Mouse (Mus musculus) neural tube, embryonic 15.5 days (tissue): ENCODE data around the gene Clasp1. TPM values are rescaled to one million over a fixed set of nuclear protein-coding genes. Genes with fewer than 3 reads are reported as not detected.

Source experiments
- ATAC-seq: fragments of 200-750 bp; cut with Nextera tagmentation; 2 replicates; pipeline ENCODE4 v1.8.0; 2017; ENCODE audit warnings: mild to moderate bottlenecking, moderate TSS enrichment, moderate library complexity; ENCODE audit not compliant: low FRiP score
- H3K27ac ChIP-seq: fragments of 300-500 bp; sonication (generic); replicated peaks from 2 replicates; pipeline ENCODE4 v1.5.1; 2015; ENCODE audit warnings: mild to moderate bottlenecking, inconsistent platforms
- H3K27me3 ChIP-seq: fragments of 300-500 bp; sonication (generic); replicated peaks from 2 replicates; pipeline ENCODE4 v1.6.1; 2015; ENCODE audit warnings: inconsistent platforms
- H3K36me3 ChIP-seq: fragments of 300-500 bp; sonication (generic); 2 replicates; pipeline ENCODE4 v1.6.1; 2015; ENCODE audit warnings: inconsistent platforms
- H3K4me1 ChIP-seq: fragments of 300-500 bp; sonication (generic); 2 replicates; pipeline ENCODE4 v1.6.1; 2015; ENCODE audit warnings: inconsistent platforms
- H3K4me2 ChIP-seq: fragments of 300-500 bp; sonication (generic); 2 replicates; pipeline ENCODE4 v1.6.1; 2015; ENCODE audit warnings: inconsistent platforms, mild to moderate bottlenecking, moderate library complexity
- H3K4me3 ChIP-seq: fragments of 300-500 bp; sonication (generic); replicated peaks from 2 replicates; pipeline ENCODE4 v1.5.1; 2015; ENCODE audit warnings: mild to moderate bottlenecking, inconsistent platforms
- H3K9ac ChIP-seq: fragments of 300-500 bp; sonication (generic); replicated peaks from 2 replicates; pipeline ENCODE4 v1.6.1; 2015; ENCODE audit warnings: mild to moderate bottlenecking, inconsistent platforms
- H3K9me3 ChIP-seq: fragments of 300-500 bp; sonication (generic); replicated peaks from 2 replicates; pipeline ENCODE4 v1.6.1; 2016; ENCODE audit warnings: inconsistent platforms
- WGBS: fragments of 180-500 bp; shearing (Covaris S2); methylation state at CpG from one replicate; pipeline ENCODE4 v1.1.7; 2015; ENCODE audit warnings: mixed read lengths; 5-methylcytosine and 5-hydroxymethylcytosine counted together
- polyA plus RNA-seq: library from polyadenylated mRNA; unstranded; fragments of >200 nt; fragmentation: Nextera tagmentation; extraction: Ambion mirVana; gene quantifications from 2 replicates; pipeline ENCODE4 v1.2.1, GENCODE M21; 2015

Gene Clasp1
- 74.7 and 88.1 TPM in 2 replicates for polyA plus RNA-seq

DNA sequence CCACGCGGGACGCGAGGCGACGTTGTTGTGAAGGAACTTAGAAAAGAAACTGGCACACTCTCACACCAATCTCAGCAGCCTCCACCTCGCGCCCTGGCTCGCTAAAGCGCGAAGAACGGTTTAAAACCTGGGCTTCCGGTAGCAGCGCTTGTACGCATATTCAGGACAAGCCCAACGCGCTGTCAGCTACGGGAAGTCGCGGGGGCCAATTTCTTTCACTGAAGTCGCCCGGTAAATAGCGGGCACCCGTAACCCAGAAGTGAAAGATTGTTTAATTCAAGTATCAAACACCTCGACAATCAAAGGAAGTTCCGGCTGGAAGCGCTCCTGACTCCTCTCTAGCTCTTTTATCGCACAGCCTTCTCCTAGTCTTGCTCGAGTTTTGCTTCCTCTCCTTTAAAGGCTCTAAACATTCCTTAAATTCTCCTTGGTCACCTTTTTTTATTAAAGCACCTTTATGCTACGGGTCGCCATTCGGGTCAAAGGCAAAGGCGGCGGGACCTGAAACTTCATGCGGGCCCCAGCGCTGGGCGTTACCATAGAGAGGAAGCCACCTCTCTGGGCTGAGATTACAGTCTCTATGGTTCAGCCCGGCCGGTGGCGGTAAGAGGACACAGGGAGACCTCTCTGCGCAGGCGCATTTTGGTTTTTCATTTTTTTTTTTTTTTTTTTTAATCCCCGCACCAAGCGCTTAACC is at the start of gene Clasp1:
Gene Clasp1 (plus strand): TSS at position 302 of the 697 bp plus-strand sequence.
- Histone ChIP-seq H3K4me2 (peak within 1 kb of the TSS; percentile 78), H3K9me3 (no peaks in the 10 kb centered on the region), H3K27me3 (no peaks in the 10 kb centered on the region), H3K27ac (peak within 1 kb of the TSS; percentile 94), H3K4me1 (peaks cover 28% of the 10 kb centered on the region), H3K9ac (peak within 1 kb of the TSS; percentile 97), H3K4me3 (peak within 1 kb of the TSS; percentile 96), H3K36me3 (no peaks in the 10 kb centered on the region)
- WGBS = under 1% methylated on average over 44 of the region's 44 CpGs
- peak; percentile 95 for ATAC-seq

DNA sequence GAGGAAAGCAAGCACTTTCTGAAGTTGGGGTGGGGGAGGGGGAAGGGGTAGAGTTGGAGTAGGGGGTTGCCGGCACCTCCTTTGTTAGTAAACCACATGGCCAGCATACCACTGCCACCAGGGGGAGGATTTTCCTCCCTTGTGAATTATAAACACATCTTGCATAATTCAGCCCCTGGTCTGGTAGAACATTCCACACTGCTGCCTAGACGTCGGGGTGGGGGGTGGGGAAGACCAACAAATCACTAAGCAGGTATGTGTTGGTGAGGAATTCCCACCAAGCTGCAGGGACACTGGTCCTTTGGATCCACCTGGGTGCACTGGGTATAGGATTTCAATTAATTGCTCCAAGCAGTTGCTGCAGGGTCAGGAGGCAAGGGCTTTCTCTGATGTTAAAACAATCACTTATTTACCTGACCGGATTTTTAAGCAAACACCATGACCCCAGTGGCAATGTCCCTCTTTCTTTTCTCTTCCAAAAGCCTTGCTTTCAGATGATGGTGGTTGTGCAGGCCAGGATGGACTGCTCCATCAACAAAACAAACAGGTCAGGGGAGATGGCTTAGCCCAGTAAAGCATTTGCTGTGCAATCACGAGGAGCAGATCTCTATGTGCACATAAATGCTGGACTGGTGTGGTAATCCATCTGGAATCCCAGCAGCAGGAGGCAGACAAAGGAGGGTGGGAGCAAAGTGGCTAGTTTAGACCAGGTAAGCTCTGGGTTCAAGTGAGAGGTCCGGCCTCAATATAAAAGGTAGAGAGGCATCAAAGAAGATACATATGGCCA is 45.0 kb upstream of the Clasp1 start:
- Histone ChIP-seq H3K27me3 (no peaks in the 10 kb centered on the region), H3K9me3 (no peaks in the 10 kb centered on the region), H3K27ac (no peak overlapping the region), H3K4me3 (no peak overlapping the region), H3K9ac (no peak overlapping the region), H3K4me1 (no peaks in the 10 kb centered on the region), H3K36me3 (no peaks in the 10 kb centered on the region), H3K4me2 (no peak overlapping the region)
- 51% methylated on average over 6 of the region's 6 CpGs for WGBS
- no peak for ATAC-seq

DNA sequence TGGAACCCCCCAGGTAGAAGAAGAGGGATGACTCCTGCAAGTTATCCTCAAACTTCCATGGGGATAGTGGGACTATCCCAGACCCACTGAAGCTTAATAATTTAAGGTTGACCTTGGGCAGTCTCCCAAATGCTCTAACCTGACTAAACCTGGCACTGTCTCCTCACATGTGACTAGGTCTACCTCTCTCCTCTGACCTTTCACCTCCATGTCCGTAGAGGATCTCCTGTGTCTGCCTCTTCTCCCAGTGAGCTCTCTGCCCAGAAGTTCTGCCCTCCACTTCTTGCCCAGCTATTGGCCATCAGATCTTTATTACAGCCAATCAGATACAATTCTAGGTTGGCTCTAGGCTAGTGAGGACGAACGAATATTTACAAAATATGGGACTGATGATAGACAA is 38.9 kb upstream of the Clasp1 start:
- Histone ChIP-seq H3K9ac (no peak overlapping the region), H3K27ac (no peak overlapping the region), H3K4me2 (no peak overlapping the region), H3K4me1 (no peaks in the 10 kb centered on the region), H3K9me3 (no peaks in the 10 kb centered on the region), H3K27me3 (no peaks in the 10 kb centered on the region), H3K36me3 (no peaks in the 10 kb centered on the region), H3K4me3 (no peak overlapping the region)
- no peak for ATAC-seq
- WGBS = 81% methylated on average over 3 of the region's 3 CpGs

DNA sequence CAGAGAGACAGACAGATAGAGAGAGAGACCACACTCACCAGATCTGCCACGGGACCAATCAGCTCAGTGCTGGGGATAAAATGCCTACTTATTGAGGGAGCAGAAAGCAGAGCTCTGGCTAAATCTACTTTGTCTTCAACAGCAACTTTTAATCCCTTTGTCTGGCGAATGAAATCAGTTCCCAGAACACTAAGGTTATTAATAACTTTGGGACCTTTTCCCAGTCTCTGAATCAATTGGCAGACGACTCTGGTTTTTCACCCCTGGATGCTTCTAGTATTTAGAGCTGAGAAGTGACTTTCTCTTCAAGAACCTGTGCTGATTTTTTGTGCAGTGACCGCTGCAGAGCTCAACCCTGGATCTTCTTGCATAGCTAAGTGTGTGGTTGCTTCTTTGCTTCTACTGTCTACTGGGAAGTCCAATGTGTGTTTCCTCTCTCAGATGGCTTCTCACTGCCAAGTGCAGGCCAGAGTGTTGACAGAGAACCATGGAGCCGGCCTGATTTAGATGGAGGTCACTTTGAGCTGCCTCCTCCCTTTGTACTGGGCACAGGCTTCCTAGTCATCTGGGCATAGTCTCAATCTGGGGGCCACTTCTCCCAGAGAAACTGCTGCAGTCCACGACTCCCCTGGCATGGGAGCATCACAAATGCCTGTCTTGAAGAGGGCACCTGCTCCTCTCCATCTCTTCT is 29.6 kb upstream of the Clasp1 start:
- no peak for ATAC-seq
- H3K4me3 ChIP-seq = no peak overlapping the region

DNA sequence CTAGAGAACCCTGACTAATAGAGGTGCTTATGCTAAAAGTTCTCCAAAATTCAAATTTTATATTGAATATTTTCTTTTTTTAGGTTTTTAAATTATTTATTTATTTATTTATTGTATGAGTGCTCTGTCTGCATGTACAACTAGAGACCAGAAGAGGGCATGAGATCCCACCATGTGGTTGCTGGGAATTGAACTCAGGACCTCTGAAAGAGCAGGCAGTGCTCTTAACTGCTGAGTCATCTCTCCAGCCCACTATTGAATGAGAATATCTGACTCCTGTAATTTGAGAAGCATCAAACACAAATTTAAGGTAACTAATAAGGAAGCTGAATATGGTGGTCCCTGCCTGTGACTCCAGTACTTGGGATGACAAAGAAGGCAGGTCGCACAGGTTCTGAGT is 20.9 kb upstream of the Clasp1 start:
- ATAC-seq = no peak
- H3K27ac ChIP-seq = no peak overlapping the region
- H3K4me1 ChIP-seq = no peaks in the 10 kb centered on the region
- no peak overlapping the region for H3K4me2 ChIP-seq
- WGBS = 85% methylated on average over 1 of the region's 1 CpGs
- no peaks in the 10 kb centered on the region for H3K9me3 ChIP-seq
- no peaks in the 10 kb centered on the region for H3K36me3 ChIP-seq
- no peak overlapping the region for H3K4me3 ChIP-seq
- H3K9ac ChIP-seq = no peak overlapping the region
- no peaks in the 10 kb centered on the region for H3K27me3 ChIP-seq

More for the DNA sequence above, 29.6 kb upstream of the Clasp1 start:
- Histone ChIP-seq H3K4me1 (no peaks in the 10 kb centered on the region), H3K9me3 (no peaks in the 10 kb centered on the region), H3K9ac (no peak overlapping the region), H3K4me2 (no peak overlapping the region), H3K27ac (no peak overlapping the region), H3K36me3 (no peaks in the 10 kb centered on the region), H3K27me3 (no peaks in the 10 kb centered on the region)
- 77% methylated on average over 6 of the region's 6 CpGs for WGBS

DNA sequence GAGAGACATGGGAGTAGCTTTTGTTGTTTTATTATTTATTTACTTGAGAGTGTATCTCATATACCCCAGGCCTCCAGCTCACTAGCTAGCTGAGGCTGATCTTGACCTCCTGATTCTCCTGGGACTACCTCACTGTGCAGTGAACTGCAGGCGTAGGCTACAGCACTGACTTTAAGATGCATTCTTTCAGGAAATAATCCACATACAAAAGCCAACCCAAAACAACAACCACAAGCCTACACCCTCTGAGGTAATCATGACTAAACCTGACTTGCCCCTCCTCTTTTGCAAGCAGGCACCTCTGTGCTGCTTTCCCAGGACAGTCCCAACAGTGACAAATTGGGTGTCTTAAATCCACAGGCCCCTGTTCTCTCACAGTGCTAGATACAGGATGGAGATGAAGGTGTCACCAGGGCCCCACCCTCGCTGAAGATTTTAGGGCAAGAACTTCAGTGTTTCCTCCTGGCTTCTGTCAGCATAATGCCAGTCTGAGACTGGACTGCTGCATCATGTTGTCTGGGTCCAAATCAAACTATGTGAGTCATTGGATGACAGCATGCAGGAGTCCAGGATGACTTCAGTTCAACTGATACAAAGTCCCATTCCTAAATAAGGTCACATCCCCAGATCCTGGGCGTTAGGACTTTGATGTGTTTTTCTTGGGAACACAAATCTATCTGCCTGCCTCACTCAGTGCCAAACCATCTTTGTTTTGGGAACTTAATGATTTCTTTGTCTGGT is 20.0 kb upstream of the Clasp1 start:
- no peaks in the 10 kb centered on the region for H3K4me1 ChIP-seq
- no peaks in the 10 kb centered on the region for H3K27me3 ChIP-seq
- no peak overlapping the region for H3K9ac ChIP-seq
- H3K4me3 ChIP-seq = no peak overlapping the region
- no peak overlapping the region for H3K27ac ChIP-seq
- H3K9me3 ChIP-seq = no peaks in the 10 kb centered on the region
- WGBS = 80% methylated on average over 3 of the region's 3 CpGs
- ATAC-seq = no peak
- H3K4me2 ChIP-seq = no peak overlapping the region
- no peaks in the 10 kb centered on the region for H3K36me3 ChIP-seq

DNA sequence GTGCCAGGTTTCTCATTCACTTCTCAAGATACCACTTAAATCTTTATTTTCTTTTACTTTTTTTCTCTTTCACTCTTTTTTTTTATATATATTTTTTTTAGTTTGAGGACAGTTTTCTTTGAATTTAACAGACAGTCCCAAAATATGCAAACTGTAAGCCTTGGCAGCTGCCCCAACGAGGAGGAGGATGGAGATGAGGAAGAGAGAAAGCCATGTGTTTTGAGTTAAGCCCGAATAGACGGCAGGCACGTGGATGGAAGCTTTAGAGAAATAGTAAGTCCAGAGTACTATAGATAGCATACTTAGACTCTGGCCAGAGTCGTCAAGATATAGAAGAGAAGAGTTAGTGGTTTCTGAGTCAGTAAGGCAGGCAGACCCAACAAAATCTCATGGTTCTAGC is 11.1 kb upstream of the Clasp1 start:
- Histone ChIP-seq H3K9ac (no peak overlapping the region), H3K27me3 (no peaks in the 10 kb centered on the region), H3K4me2 (no peak overlapping the region), H3K4me1 (no peaks in the 10 kb centered on the region), H3K9me3 (no peaks in the 10 kb centered on the region), H3K27ac (no peak overlapping the region), H3K36me3 (no peaks in the 10 kb centered on the region), H3K4me3 (no peak overlapping the region)
- 85% methylated on average over 5 of the region's 5 CpGs for WGBS
- ATAC-seq = no peak

DNA sequence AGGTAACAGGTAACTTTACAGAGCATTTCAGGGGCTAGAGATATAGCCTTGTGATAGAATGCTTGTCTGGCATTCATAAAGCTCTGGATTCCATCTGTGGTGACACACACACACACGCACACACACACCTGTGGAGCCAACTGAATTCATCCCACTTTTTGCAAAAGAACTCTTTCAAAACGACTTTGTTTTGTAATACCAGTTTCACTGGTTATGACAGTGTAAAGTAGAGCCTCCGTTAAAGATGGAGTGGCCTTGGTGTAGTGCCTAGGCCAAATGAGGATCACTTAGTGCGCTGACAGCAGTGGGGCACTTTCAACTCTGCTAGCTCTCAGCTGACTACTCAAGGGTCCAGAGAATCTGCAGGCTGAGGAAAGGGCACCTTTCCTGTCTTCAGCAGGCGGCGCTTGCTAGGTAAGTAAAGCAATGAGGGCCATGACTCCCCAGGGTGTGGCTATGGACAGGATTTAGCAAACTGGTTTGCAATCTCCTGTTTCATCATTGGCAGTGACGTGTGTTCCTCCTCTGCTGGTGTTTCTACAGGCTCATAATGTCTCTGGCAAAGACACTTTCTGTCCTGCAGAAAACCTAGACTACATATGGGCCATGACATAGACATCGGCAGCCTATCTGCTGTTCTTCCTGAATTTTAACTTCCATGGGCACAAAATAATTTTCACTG is 8.6 kb upstream of the Clasp1 start:
- Histone ChIP-seq H3K27me3 (no peaks in the 10 kb centered on the region), H3K36me3 (no peaks in the 10 kb centered on the region), H3K4me3 (no peak overlapping the region), H3K27ac (no peak overlapping the region), H3K9me3 (no peaks in the 10 kb centered on the region), H3K4me1 (no peaks in the 10 kb centered on the region), H3K4me2 (no peak overlapping the region), H3K9ac (no peak overlapping the region)
- 85% methylated on average over 8 of the region's 8 CpGs for WGBS
- no peak for ATAC-seq

DNA sequence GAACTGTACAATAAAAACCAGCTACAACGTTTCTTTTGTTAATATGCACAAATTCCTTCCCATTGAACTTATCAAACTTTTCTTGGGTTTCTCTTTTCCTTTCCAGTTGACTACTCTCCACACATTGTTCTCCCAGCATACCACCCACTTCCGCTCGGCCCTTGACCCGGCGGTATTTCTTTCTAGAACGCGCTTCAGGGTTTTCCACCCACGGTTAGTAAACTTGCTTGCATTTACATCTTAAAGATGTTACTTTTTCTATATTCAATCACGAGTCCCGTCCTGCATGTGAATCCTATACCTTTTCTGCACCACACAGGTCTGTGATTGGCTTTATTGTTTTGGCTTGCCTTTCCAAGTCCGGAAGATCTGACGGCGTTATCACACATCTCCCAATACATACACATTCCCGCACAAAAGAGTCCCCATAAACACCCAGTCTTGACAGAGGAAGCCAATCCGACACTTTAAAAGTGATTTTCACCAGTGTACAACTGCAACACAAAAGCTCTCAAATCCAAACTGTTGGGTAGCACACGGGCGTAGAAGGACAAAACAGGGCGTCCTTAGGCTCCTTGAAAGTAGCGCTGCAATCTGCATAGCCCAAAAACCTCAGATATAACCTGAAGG is 616 bp upstream of the Clasp1 start:
- H3K36me3 ChIP-seq = no peaks in the 10 kb centered on the region
- H3K9ac ChIP-seq = peak overlapping the region; percentile 64
- peak overlapping the region; percentile 78 for H3K4me2 ChIP-seq
- H3K4me1 ChIP-seq = peaks cover 28% of the 10 kb centered on the region
- peak; percentile 46; the same call in 1 of the 2 replicates for ATAC-seq
- peak overlapping the region; percentile 94 for H3K27ac ChIP-seq
- peak overlapping the region; percentile 96 for H3K4me3 ChIP-seq
- no peaks in the 10 kb centered on the region for H3K9me3 ChIP-seq
- under 1% methylated on average over 19 of the region's 19 CpGs for WGBS
- H3K27me3 ChIP-seq = no peaks in the 10 kb centered on the region

DNA sequence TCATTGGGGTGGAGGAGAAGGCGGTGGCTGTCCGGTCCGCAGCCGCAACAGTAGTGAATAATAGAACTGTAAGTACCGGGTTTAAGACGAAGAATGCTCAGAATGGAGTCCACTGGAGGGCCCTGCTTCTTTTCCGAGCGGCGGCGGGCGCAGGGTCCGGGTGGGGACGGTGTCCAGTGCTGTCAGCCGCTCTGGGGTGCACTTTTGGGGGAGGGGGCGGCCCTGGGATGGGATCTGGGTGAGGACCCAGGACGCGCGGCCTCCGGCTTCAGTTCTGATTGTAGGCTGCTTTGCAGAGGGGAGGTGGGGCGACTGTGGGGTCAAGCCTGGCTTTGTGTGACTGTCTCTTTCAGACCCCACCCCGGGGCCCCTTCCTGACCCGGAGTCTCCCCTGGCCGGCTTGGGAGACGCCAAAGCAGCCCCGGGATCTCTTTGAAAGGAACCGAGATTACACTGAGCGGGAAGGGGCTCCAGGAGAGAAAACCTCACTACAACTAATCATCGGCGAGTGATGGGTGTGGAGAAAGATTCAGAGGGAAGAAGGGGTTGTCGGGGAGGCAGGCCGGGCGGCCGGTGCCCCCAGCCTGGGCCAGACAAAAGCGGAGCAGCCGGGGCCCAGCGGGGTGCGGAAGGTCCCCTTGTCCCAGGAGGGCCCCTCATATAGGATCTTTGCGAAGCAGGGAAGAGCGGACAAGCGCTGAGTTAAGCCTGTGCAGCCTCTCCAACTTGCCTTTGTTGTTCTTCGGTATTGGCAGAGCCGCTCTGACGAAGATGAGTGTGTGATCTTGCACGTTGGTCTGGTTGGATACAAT is 802 bp downstream of the Clasp1 start:
- no peaks in the 10 kb centered on the region for H3K9me3 ChIP-seq
- peak overlapping the region; percentile 96 for H3K4me3 ChIP-seq
- ATAC-seq = peak; percentile 56
- peak overlapping the region; percentile 97 for H3K9ac ChIP-seq
- 0% methylated on average over 43 of the region's 44 CpGs for WGBS
- H3K27me3 ChIP-seq = no peaks in the 10 kb centered on the region
- no peaks in the 10 kb centered on the region for H3K36me3 ChIP-seq
- H3K4me2 ChIP-seq = peak overlapping the region; percentile 78
- H3K4me1 ChIP-seq = peaks cover 28% of the 10 kb centered on the region
- peak overlapping the region; percentile 94 for H3K27ac ChIP-seq
